Mouse (Mus musculus) liver, embryonic 11.5 days (tissue): ENCODE measurements at regions not wholly inside any gene's neighbourhood (a gene's known extent, or its start where the extent isn't known, plus 50 kb on each side); places are given as distances from the start of the nearest gene placed in this dataset.

Experiments used
- ATAC-seq: fragments of 200-750 bp; cut with Nextera tagmentation; replicated peaks from 2 replicates; pipeline ENCODE4 v1.8.0; 2017; ENCODE audit warnings: moderate number of reproducible peaks, mild to moderate bottlenecking, moderate TSS enrichment, moderate library complexity; ENCODE audit not compliant: low FRiP score
- DNase-seq: peaks from one replicate; pipeline ENCODE4 v3.0.0-alpha.2; 2017; ENCODE audit warnings: low spot score
- H3K27ac ChIP-seq: fragments of 300-500 bp; sonication (generic); 2 replicates; pipeline ENCODE4 v1.5.1; 2014; ENCODE audit warnings: mild to moderate bottlenecking, low read depth, low read length, control low read depth
- H3K27me3 ChIP-seq: fragments of 300-500 bp; sonication (generic); replicated peaks from 2 replicates; pipeline ENCODE4 v1.6.1; 2014; ENCODE audit warnings: low read length, mixed read lengths; ENCODE audit not compliant: control insufficient read depth, insufficient read depth
- H3K36me3 ChIP-seq: fragments of 300-500 bp; sonication (generic); 2 replicates; pipeline ENCODE4 v1.6.1; 2014; ENCODE audit warnings: mild to moderate bottlenecking, low read length, moderate library complexity, mixed read lengths; ENCODE audit not compliant: control insufficient read depth, insufficient read depth
- H3K4me1 ChIP-seq: fragments of 300-500 bp; sonication (generic); replicated peaks from 2 replicates; pipeline ENCODE4 v1.6.1; 2014; ENCODE audit warnings: low read length, mixed read lengths; ENCODE audit not compliant: control insufficient read depth, insufficient read depth
- H3K4me2 ChIP-seq: fragments of 300-500 bp; sonication (generic); 2 replicates; pipeline ENCODE4 v1.6.1; 2014; ENCODE audit warnings: mild to moderate bottlenecking, control low read depth, moderate library complexity
- H3K4me3 ChIP-seq: fragments of 300-500 bp; sonication (generic); 2 replicates; pipeline ENCODE4 v1.5.1; 2014; ENCODE audit warnings: low read depth, low read length, control low read depth
- H3K9ac ChIP-seq: fragments of 300-500 bp; sonication (generic); 2 replicates; pipeline ENCODE4 v1.6.1; 2014; ENCODE audit warnings: low read depth, low read length, control low read depth
- H3K9me3 ChIP-seq: fragments of 300-500 bp; sonication (generic); 2 replicates; pipeline ENCODE4 v1.6.1; 2016; ENCODE audit warnings: low read length, inconsistent platforms, mixed read lengths; ENCODE audit not compliant: control insufficient read depth
- WGBS: fragments of 180-500 bp; shearing (Covaris S2); extraction: QIAGEN DNeasy Blood & Tissue Kit; methylation state at CpG from one replicate; pipeline ENCODE4 v1.1.7; 2014; 5-methylcytosine and 5-hydroxymethylcytosine counted together

DNA sequence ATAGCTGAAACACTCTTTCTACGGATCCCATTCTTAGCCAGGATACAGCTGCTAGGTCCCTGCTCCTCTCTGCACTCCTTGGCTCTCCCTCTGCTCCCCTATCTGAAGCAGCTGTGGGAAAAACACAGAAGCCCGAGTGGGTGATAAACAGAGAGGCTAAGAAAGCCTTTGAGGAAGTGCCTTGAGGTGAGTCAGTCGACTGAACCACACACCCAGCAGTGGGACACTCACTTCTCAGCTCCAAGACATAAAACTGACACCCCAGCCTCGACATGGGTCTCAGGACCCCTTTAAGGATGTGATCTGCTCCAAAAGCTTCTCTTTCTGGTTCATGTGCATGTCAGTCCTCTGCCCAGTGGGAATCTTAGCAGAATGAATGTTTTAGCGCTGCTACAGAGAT lies 204.8 kb upstream of the Gm15217 start:
- Histone ChIP-seq H3K4me2 (no peak overlapping the region), H3K27me3 (no peaks in the 10 kb centered on the region), H3K9ac (no peak overlapping the region), H3K4me1 (no peaks in the 10 kb centered on the region), H3K4me3 (no peak overlapping the region), H3K36me3 (no peaks in the 10 kb centered on the region), H3K27ac (no peak overlapping the region), H3K9me3 (no peaks in the 10 kb centered on the region)
- no peak for DNase-seq
- ATAC-seq: no peak
- WGBS: 54% methylated on average over 5 of the region's 5 CpGs

DNA sequence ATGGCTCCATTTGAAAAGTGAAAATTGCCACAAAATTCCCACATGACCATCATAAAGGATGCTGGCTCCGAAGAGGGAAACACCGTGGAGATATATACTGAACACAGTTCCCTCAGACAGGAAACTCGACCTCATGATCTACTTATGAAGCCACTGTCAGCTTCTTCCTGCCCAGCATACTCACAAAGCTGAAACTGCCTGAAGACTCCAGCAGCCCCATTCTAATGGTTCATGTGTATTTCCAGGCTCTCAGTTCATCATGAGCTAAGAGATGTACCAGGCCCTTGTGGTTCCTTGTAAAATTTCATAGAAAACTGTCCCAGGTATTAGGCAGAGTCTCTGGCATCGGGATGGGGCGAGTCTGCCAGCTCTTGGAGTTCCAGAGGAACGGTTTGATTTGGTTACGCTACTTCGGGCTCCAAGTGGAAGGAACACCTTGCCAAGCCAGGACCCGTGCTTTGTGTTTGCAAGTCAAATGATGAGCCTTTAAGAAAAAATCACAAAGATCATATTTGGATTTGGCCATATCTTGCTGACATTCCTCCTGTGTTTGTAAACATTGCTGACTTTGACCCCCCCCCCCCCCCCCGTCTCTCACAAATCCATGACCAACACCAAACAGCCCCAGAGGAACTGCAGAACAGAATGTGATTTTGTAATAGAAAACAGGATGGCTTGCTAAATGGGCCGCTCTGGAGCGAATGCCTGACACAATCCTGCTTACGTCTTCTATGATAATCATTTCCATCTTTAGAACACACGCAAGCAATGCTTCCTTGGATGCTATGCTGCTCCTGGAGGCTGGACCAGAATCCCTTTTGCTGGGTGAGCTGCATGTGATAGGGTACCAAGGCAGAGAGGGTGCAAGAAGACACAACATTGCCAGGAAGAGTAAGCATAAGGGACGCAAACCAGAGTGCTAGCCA lies 203.7 kb upstream of the Gm15217 start:
- no peak overlapping the region for H3K4me2 ChIP-seq
- no peaks in the 10 kb centered on the region for H3K4me1 ChIP-seq
- 74% methylated on average over 15 of the region's 15 CpGs for WGBS
- no peak overlapping the region for H3K27ac ChIP-seq
- no peaks in the 10 kb centered on the region for H3K36me3 ChIP-seq
- no peak for DNase-seq
- no peaks in the 10 kb centered on the region for H3K9me3 ChIP-seq
- no peak overlapping the region for H3K4me3 ChIP-seq
- no peaks in the 10 kb centered on the region for H3K27me3 ChIP-seq
- no peak for ATAC-seq
- H3K9ac ChIP-seq: no peak overlapping the region

DNA sequence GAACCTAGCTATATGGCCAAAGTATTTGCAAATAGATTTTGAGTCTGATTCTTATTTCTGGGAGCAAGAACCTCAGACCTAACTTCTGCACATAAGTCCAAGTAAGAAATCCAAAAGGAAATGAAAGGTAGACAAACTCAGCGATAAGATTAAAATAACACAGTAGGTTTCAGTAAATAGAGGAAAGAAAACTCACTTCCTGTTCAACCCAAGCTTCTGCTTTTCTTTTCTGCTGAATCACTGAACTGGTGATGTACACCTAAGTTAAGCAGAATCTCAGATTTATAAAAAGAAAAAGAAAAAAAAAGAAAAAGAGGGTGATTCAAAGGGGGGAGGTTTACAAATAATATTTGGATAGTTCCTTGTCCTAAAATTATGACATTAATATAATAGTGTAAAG lies 200.2 kb upstream of the Gm15217 start:
- no peak overlapping the region for H3K27ac ChIP-seq
- no peaks in the 10 kb centered on the region for H3K9me3 ChIP-seq
- no peaks in the 10 kb centered on the region for H3K4me1 ChIP-seq
- no peaks in the 10 kb centered on the region for H3K36me3 ChIP-seq
- H3K4me2 ChIP-seq: no peak overlapping the region
- 55% methylated on average over 1 of the region's 1 CpGs for WGBS
- no peak for DNase-seq
- H3K27me3 ChIP-seq: no peaks in the 10 kb centered on the region
- H3K9ac ChIP-seq: no peak overlapping the region
- ATAC-seq: no peak
- no peak overlapping the region for H3K4me3 ChIP-seq

DNA sequence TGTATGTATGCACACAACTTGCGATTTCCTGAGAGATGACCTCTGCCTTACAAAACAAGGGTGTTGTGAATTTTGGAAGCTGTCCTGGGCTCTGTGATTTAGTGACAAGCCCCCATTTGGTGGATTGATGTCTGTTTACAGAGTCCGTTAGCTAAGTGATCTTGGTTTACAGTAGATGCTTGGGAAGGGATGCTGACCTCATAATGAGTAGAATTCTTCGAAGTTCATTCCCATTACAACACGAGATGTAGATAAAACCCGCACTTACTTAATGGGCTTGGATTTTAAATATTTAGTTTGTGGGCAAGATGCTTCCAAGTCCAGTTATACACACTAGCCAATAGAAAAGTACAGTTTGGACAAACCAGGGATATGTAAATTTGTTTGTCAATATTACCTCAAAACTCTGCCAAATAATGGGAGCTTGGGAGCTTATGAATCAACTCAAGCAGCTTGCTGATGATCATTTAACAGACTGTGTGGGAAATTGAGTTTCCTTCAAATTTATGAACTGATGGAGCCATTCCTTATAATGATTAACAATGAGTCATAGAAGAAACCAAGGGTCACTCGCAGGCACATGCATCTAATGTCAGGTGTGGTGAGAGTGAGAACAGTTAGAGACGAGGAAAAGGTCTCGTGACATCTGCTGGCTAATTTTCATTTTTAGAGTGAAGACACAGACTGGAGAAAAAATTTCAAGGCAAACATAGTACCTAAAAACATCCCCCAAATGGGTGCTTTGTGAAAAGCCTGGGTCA lies 187.4 kb upstream of the Gm15217 start:
- Histone ChIP-seq H3K36me3 (no peaks in the 10 kb centered on the region), H3K27ac (no peak overlapping the region), H3K27me3 (no peaks in the 10 kb centered on the region), H3K9ac (no peak overlapping the region), H3K4me1 (no peaks in the 10 kb centered on the region; the same call in 1 of the 2 replicates), H3K9me3 (no peaks in the 10 kb centered on the region), H3K4me3 (no peak overlapping the region), H3K4me2 (no peak overlapping the region)
- DNase-seq (no peak), ATAC-seq (no peak)
- 73% methylated on average over 8 of the region's 8 CpGs for WGBS

DNA sequence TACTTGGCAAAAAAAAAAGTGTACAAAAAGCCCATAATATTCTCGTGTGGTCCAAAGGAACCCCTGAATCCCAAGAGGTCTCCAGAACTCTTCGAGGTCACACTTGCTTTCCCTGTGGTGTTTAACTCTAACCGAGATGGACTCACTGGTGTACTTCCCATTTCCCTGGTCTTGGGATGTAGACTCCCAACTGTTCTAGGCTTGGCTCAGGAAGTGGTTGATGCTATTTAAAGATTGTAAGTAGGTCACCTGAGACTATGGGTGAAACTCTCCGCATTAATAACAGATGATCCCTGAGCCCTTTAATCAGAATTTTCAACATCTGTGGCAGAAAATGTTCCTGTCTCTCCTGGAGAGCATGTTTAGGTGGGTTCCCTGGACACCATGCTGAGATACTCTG lies 185.6 kb upstream of the Gm15217 start:
- H3K9ac ChIP-seq: no peak overlapping the region
- ATAC-seq (no peak), DNase-seq (no peak)
- H3K4me2 ChIP-seq: no peak overlapping the region
- H3K36me3 ChIP-seq: no peaks in the 10 kb centered on the region
- no peaks in the 10 kb centered on the region for H3K27me3 ChIP-seq
- WGBS: 66% methylated on average over 4 of the region's 4 CpGs
- H3K27ac ChIP-seq: no peak overlapping the region
- H3K9me3 ChIP-seq: no peaks in the 10 kb centered on the region
- no peaks in the 10 kb centered on the region; the same call in 1 of the 2 replicates for H3K4me1 ChIP-seq
- H3K4me3 ChIP-seq: no peak overlapping the region

DNA sequence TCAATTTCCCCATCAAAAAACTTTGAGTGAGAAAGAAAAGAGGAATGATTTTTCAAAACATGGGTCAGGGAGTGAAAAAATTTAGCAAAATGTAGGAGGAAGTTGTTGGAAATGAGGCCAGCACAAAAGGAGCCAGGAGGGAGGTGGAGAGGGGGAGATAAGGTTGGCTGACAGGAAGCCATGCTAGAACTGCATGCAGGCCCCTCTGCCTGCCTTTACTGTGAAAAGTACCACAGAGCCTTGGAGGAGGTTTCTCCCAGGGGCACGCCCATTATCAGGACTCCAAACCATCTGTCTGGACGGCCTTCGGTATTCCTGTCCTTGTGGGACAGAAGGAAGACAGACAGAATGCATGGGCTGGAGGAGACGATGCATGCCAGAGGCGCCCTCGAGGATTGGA lies 183.3 kb upstream of the Gm15217 start:
- Histone ChIP-seq H3K9ac (no peak overlapping the region), H3K4me2 (no peak overlapping the region), H3K9me3 (no peaks in the 10 kb centered on the region), H3K27ac (no peak overlapping the region), H3K36me3 (no peaks in the 10 kb centered on the region), H3K4me1 (no peaks in the 10 kb centered on the region; the same call in 1 of the 2 replicates), H3K27me3 (no peaks in the 10 kb centered on the region), H3K4me3 (no peak overlapping the region)
- WGBS: 41% methylated on average over 6 of the region's 6 CpGs
- DNase-seq (no peak), ATAC-seq (no peak)

DNA sequence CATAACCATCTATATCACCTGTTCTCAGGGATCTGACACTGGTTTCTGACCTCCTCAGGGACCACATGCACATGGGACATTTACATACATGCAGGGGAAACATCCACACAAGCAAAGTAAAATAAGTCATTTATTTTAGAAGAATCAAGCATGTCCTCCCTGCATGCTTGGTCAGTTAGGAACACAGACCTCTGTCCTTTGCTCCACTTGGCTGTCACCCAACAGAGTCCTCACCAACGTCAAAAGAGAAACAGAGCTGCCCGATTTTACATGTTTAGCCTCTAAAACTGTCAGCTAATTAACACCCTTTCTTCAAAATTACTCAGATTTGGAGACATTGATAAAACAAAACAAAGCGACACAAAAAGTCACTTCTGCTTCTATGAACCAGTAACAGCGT lies 176.4 kb upstream of the Gm15217 start:
- no peaks in the 10 kb centered on the region for H3K9me3 ChIP-seq
- H3K4me3 ChIP-seq: no peak overlapping the region
- H3K36me3 ChIP-seq: no peaks in the 10 kb centered on the region
- no peak overlapping the region for H3K27ac ChIP-seq
- no peak for DNase-seq
- no peak overlapping the region for H3K9ac ChIP-seq
- no peaks in the 10 kb centered on the region for H3K4me1 ChIP-seq
- no peak overlapping the region for H3K4me2 ChIP-seq
- 80% methylated on average over 4 of the region's 4 CpGs for whole genome bisulfite sequencing
- no peak for ATAC-seq
- H3K27me3 ChIP-seq: no peaks in the 10 kb centered on the region

DNA sequence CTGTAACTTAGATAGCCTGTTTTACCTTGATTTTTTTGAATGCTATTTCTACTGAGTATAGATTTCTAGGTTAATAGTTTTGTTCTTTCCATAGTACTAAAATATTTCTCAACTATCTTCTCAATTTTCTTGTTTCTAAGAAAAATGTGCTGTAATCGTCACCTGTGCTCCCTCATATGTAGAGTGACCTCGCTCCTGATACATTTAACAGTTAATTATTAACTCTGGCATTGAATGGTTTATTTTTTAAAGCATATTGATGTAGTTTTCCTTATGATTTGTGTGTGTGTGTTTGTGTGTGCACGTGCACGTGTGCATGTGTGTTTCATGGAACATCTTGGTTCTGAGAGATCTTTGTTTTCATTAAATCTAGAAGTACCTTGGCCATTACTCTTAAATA lies 158.7 kb upstream of the Gm15217 start:
- Histone ChIP-seq H3K27me3 (no peaks in the 10 kb centered on the region), H3K9ac (no peak overlapping the region), H3K4me2 (no peak overlapping the region), H3K36me3 (no peaks in the 10 kb centered on the region), H3K9me3 (no peaks in the 10 kb centered on the region), H3K27ac (no peak overlapping the region), H3K4me1 (no peaks in the 10 kb centered on the region), H3K4me3 (no peak overlapping the region)
- ATAC-seq: no peak
- no peak for DNase-seq
- 73% methylated on average over 4 of the region's 4 CpGs for WGBS
